Mouse (Mus musculus) stomach, embryonic 16.5 days (tissue): Measurements from ENCODE around the gene Jag2. TPM values are rescaled to one million over a fixed set of nuclear protein-coding genes. Genes with fewer than 3 reads are reported as not detected.

Source experiments
- ATAC-seq: fragments of 200-750 bp; cut with Nextera tagmentation; 2 replicates; pipeline ENCODE4 v1.8.0; 2017; ENCODE audit warnings: moderate number of reproducible peaks, moderate TSS enrichment; ENCODE audit not compliant: insufficient read depth, low FRiP score
- H3K27ac ChIP-seq: fragments of 300-500 bp; sonication (generic); 2 replicates; pipeline ENCODE4 v1.5.1; 2014; ENCODE audit warnings: low read length
- H3K27me3 ChIP-seq: fragments of 300-500 bp; sonication (generic); 2 replicates; pipeline ENCODE4 v1.6.1; 2014; ENCODE audit warnings: low read length, control low read depth, mixed read lengths; ENCODE audit not compliant: control insufficient read depth, insufficient read depth
- H3K36me3 ChIP-seq: fragments of 300-500 bp; sonication (generic); 2 replicates; pipeline ENCODE4 v1.6.1; 2014; ENCODE audit warnings: low read length; ENCODE audit not compliant: control insufficient read depth, insufficient read depth
- H3K4me1 ChIP-seq: fragments of 300-500 bp; sonication (generic); 2 replicates; pipeline ENCODE4 v1.6.1; 2014; ENCODE audit warnings: low read length, control low read depth, mixed read lengths; ENCODE audit not compliant: control insufficient read depth, insufficient read depth
- H3K4me2 ChIP-seq: fragments of 300-500 bp; sonication (generic); 2 replicates; pipeline ENCODE4 v1.6.1; 2014; ENCODE audit warnings: low read depth, low read length, mixed read lengths
- H3K4me3 ChIP-seq: fragments of 300-500 bp; sonication (generic); replicated peaks from 2 replicates; pipeline ENCODE4 v1.5.1; 2014; ENCODE audit warnings: mild to moderate bottlenecking, low read length
- H3K9ac ChIP-seq: fragments of 300-500 bp; sonication (generic); 2 replicates; pipeline ENCODE4 v1.6.1; 2014; ENCODE audit warnings: low read length
- H3K9me3 ChIP-seq: fragments of 300-500 bp; sonication (generic); replicated peaks from 2 replicates; pipeline ENCODE4 v1.6.1; 2016; ENCODE audit warnings: low read length, control low read depth; ENCODE audit not compliant: control insufficient read depth
- WGBS: fragments of 180-500 bp; shearing (Covaris S2); extraction: QIAGEN DNeasy Blood & Tissue Kit; methylation state at CpG from one replicate; pipeline ENCODE4 v1.1.7; 2014; 5-methylcytosine and 5-hydroxymethylcytosine counted together
- polyA plus RNA-seq: library from polyadenylated mRNA; unstranded; fragments of >200 nt; fragmentation: Nextera tagmentation; extraction: Ambion mirVana; gene quantifications from 2 replicates; pipeline ENCODE4 v1.2.1, GENCODE M21; 2015

Jag2 gene
- polyA plus RNA-seq, 1 experiment from 2014 or later: 5.1 TPM

DNA sequence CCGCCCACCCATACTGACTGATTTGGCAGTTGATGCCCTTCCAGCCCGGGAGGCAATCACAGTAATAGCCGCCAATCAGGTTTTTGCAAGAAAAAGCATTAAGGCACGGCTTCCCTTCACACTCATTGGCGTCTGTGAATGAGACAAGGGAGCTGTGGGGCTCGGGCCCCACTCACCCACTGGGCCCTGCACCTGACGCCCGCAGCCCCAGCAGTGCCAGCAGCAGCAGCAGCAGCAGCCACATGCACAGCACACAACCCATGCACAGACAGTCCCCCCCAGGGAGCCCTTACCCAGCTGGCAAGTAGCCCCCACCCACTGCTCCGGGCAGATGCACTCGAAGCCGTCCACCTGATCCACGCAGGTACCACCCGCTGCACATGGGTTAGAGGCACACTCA is 14.0 kb downstream of the Jag2 start:
- no peaks in the 10 kb centered on the region for H3K4me1 ChIP-seq
- H3K27me3 ChIP-seq: no peaks in the 10 kb centered on the region
- ATAC-seq: no peak
- H3K9ac ChIP-seq: no peak overlapping the region
- H3K4me3 ChIP-seq: no peak overlapping the region
- no peaks in the 10 kb centered on the region for H3K36me3 ChIP-seq
- H3K9me3 ChIP-seq: no peaks in the 10 kb centered on the region
- no peak overlapping the region for H3K27ac ChIP-seq
- 73% methylated on average over 13 of the region's 13 CpGs for WGBS
- no peak overlapping the region for H3K4me2 ChIP-seq

DNA sequence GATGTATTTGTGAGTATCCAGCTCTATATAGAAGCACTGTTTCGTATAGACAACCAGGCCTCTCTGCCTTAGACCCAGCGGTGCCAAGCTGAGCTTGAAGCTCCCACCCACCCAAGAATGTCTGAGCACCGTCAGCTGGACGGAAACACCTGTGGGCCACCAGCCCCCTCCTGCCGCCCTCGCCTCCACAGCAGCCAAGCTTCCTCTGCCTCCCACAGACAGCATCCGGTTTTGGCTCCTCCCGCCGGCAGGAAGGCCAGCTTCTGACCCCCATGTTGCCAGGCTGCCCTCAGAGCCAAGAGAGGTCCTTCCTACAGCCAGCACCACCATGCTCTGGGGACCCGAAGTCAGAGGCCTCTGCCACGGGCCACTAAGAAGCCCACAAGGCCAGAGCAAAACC is 15.0 kb downstream of the Jag2 start:
- Histone ChIP-seq H3K4me3 (no peak overlapping the region), H3K36me3 (no peaks in the 10 kb centered on the region), H3K9me3 (no peaks in the 10 kb centered on the region), H3K9ac (no peak overlapping the region), H3K4me2 (no peak overlapping the region), H3K27me3 (no peaks in the 10 kb centered on the region), H3K4me1 (no peaks in the 10 kb centered on the region), H3K27ac (no peak overlapping the region)
- ATAC-seq: no peak
- 69% methylated on average over 11 of the region's 11 CpGs for WGBS

GRCm38 (mm10) chr12:112912951-112913745 is 16.4 kb downstream of the Jag2 start:
- Histone ChIP-seq H3K4me1 (no peaks in the 10 kb centered on the region), H3K4me2 (no peak overlapping the region), H3K27ac (no peak overlapping the region), H3K36me3 (no peaks in the 10 kb centered on the region), H3K27me3 (no peaks in the 10 kb centered on the region), H3K9ac (no peak overlapping the region), H3K4me3 (no peak overlapping the region), H3K9me3 (no peaks in the 10 kb centered on the region)
- WGBS: 89% methylated on average over 28 of the region's 28 CpGs
- no peak for ATAC-seq

GRCm38 (mm10) chr12:112911701-112912100 is 17.9 kb downstream of the Jag2 start:
- H3K9ac ChIP-seq: no peak overlapping the region
- no peaks in the 10 kb centered on the region for H3K4me1 ChIP-seq
- no peaks in the 10 kb centered on the region for H3K36me3 ChIP-seq
- H3K27me3 ChIP-seq: no peaks in the 10 kb centered on the region
- H3K4me2 ChIP-seq: no peak overlapping the region
- no peak overlapping the region for H3K4me3 ChIP-seq
- WGBS: 87% methylated on average over 17 of the region's 17 CpGs
- no peak for ATAC-seq
- H3K9me3 ChIP-seq: no peaks in the 10 kb centered on the region
- no peak overlapping the region for H3K27ac ChIP-seq

GRCm38 (mm10) chr12:112908991-112909390 is 20.6 kb downstream of the Jag2 start:
- WGBS: 91% methylated on average over 22 of the region's 22 CpGs
- Histone ChIP-seq H3K4me3 (no peak overlapping the region), H3K36me3 (no peaks in the 10 kb centered on the region), H3K27ac (no peak overlapping the region), H3K27me3 (no peaks in the 10 kb centered on the region), H3K9me3 (no peaks in the 10 kb centered on the region), H3K9ac (no peak overlapping the region), H3K4me2 (no peak overlapping the region), H3K4me1 (no peaks in the 10 kb centered on the region)
- no peak for ATAC-seq

DNA sequence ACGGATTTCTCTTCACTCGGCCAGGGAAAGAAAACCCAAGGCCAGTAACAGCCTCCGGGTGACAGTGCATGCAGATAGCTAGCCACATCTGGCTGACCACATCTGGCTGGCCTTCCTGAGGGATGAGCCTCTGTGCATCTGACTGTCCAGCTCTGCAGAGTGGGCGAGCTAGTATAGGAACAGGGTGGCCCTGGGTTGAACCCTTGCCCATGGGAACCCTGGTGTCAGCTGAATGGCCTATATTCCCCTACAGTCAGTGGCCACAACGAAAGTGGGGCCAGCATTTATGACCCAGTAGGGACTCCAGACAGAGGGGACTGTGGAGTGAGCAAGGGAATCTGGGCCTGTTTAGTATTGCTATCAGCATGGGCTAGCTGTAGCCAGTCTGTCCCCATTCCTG is 24.6 kb downstream of the Jag2 start:
- no peak for ATAC-seq
- no peaks in the 10 kb centered on the region for H3K4me1 ChIP-seq
- H3K4me2 ChIP-seq: no peak overlapping the region
- no peaks in the 10 kb centered on the region for H3K36me3 ChIP-seq
- 81% methylated on average over 5 of the region's 5 CpGs for WGBS
- no peak overlapping the region for H3K9ac ChIP-seq
- no peak overlapping the region for H3K27ac ChIP-seq
- no peaks in the 10 kb centered on the region for H3K27me3 ChIP-seq
- no peaks in the 10 kb centered on the region for H3K9me3 ChIP-seq
- no peak overlapping the region for H3K4me3 ChIP-seq

GRCm38 (mm10) chr12:112903941-112904340 is 25.6 kb downstream of the Jag2 start:
- 63% methylated on average over 8 of the region's 8 CpGs for WGBS
- Histone ChIP-seq H3K4me2 (no peak overlapping the region), H3K27me3 (no peaks in the 10 kb centered on the region), H3K9ac (no peak overlapping the region), H3K36me3 (no peaks in the 10 kb centered on the region), H3K4me1 (no peaks in the 10 kb centered on the region), H3K27ac (no peak overlapping the region), H3K9me3 (no peaks in the 10 kb centered on the region), H3K4me3 (no peak overlapping the region)
- ATAC-seq: no peak

GRCm38 (mm10) chr12:112900641-112901040 is 28.9 kb downstream of the Jag2 start:
- Histone ChIP-seq H3K4me1 (peaks cover 7% of the 10 kb centered on the region; the same call in 1 of the 2 replicates), H3K27ac (no peak overlapping the region), H3K36me3 (no peaks in the 10 kb centered on the region), H3K9me3 (no peaks in the 10 kb centered on the region), H3K4me2 (no peak overlapping the region), H3K9ac (no peak overlapping the region), H3K27me3 (no peaks in the 10 kb centered on the region; the same call in 1 of the 2 replicates), H3K4me3 (no peak overlapping the region)
- WGBS: 84% methylated on average over 9 of the region's 9 CpGs
- ATAC-seq: no peak

DNA sequence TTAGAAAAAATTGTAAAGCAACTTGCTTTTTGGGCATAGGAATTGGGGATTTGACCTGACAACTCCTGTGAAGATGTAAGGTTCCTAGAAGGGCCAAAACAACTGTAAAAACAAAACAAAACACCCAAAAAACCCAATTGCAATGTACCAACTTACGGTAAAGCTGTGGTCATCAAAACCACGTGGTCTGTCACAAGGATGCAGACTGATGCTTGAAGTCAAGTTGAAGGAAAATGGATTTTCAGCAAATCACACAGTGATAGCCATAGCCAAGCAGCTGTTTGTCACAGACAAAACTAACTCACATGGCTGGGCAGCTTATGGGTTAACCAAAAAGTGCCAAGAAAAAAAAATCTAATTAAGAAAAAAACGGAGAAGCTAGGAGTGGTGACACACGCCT is 30.6 kb downstream of the Jag2 start:
- H3K9ac ChIP-seq: no peak overlapping the region
- H3K27me3 ChIP-seq: no peaks in the 10 kb centered on the region; the same call in 1 of the 2 replicates
- H3K9me3 ChIP-seq: no peaks in the 10 kb centered on the region
- H3K27ac ChIP-seq: no peak overlapping the region
- no peak for ATAC-seq
- peaks cover 12% of the 10 kb centered on the region; the same call in 1 of the 2 replicates for H3K4me1 ChIP-seq
- no peak overlapping the region for H3K4me3 ChIP-seq
- no peak overlapping the region for H3K4me2 ChIP-seq
- 59% methylated on average over 4 of the region's 4 CpGs for WGBS
- H3K36me3 ChIP-seq: no peaks in the 10 kb centered on the region
